Mouse (Mus musculus) testis, adult 2 months (tissue): ENCODE results near the gene Olfr1341. TPM values are rescaled to one million over a fixed set of nuclear protein-coding genes. Genes with fewer than 3 reads are reported as not detected.

ENCODE experiments used
- H3K27ac ChIP-seq: fragments of 200-500 bp; 2 replicates; pipeline ENCODE4 v1.5.1; 2012; ENCODE audit warnings: low read depth, low read length; ENCODE audit not compliant: control insufficient read depth, insufficient read depth
- H3K27me3 ChIP-seq: fragments of 200-500 bp; 2 replicates; pipeline ENCODE4 v1.6.1; 2012; ENCODE audit warnings: mild to moderate bottlenecking, low read length, moderate library complexity; ENCODE audit not compliant: control insufficient read depth, insufficient read depth
- H3K36me3 ChIP-seq: fragments of 200-500 bp; 2 replicates; pipeline ENCODE4 v1.6.1; 2012; ENCODE audit warnings: mild to moderate bottlenecking, low read length; ENCODE audit not compliant: control insufficient read depth, insufficient read depth
- H3K4me1 ChIP-seq: fragments of 200-500 bp; 2 replicates; pipeline ENCODE4 v1.6.1; 2012; ENCODE audit warnings: low read length; ENCODE audit not compliant: control insufficient read depth, insufficient read depth
- H3K4me3 ChIP-seq: fragments of 200-500 bp; 2 replicates; pipeline ENCODE4 v1.5.1; 2012; ENCODE audit warnings: low read depth, mild to moderate bottlenecking, low read length, moderate library complexity, mixed read lengths; ENCODE audit not compliant: control insufficient read depth
- CTCF ChIP-seq: fragments of 200-500 bp; IDR thresholded peaks from 2 replicates; pipeline ENCODE4 v1.5.1; 2012; ENCODE audit warnings: low read depth, mild to moderate bottlenecking, inconsistent platforms, low read length, moderate library complexity; ENCODE audit not compliant: control insufficient read depth, insufficient read depth, insufficient replicate concordance
- POLR2A ChIP-seq: fragments of 200-500 bp; IDR thresholded peaks from 2 replicates; pipeline ENCODE4 v1.6.1; 2012; ENCODE audit warnings: low read depth, mild to moderate bottlenecking, inconsistent platforms, low read length, moderate library complexity; ENCODE audit not compliant: control insufficient read depth
- polyA plus RNA-seq: library from polyadenylated mRNA; depleted of rRNA; stranded (reverse); fragments of >200 nt; gene quantifications from 2 replicates; pipeline ENCODE4 v1.2.3, GENCODE M21; 2012; rRNA removed

Olfr1341 gene
- polyA plus RNA-seq: 0.15 TPM in 1 of 2 replicates, not detected in the other

DNA sequence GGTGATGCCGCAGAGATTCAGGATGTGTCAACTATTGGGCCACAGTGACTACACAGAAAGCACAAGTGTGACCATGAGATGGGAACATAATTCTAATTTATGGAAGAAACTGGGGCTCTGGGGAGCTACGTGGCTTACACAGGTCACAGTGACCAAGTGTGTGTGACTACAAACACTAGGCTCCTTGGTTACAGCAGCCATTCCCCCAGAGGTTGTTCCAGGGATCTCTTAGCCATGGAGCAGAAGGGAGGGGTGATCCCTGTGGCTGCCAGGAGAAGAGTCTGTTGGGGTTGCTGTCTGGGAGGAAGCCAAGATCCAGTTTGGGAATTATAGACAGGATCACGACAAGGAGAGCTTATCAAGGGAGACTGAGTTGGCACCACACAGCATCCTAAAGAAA lies at the start of gene Olfr1341:
Gene Olfr1341, plus strand, starts transcription at position 301 of the 400 bp plus-strand sequence.
- Histone ChIP-seq H3K36me3 (no peaks in the 10 kb centered on the region), H3K4me3 (no peak within 1 kb of the TSS), H3K27me3 (no peaks in the 10 kb centered on the region), H3K4me1 (no peaks in the 10 kb centered on the region), H3K27ac (no peak within 1 kb of the TSS)
- TF ChIP-seq CTCF (no peak), POLR2A (no peak)

DNA sequence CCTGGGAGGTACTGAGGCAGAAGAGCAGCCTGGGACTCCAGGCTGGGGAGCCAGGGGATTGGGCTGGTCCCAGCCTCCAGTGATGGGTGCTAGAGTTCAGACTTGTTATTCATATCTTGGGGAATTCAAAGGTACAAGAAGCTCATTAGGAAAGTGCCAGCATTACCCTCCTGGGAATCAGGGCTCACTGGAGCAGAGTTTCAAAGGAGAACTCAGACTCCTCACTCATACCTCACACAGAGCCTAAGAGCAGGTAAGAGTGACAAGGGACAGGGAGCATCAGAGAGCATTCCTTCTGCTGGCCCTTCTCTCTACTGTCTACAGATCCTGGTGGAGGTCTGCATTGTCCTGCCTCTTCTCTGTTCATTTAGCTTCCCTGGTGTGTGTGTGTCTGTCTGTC lies 44.7 kb upstream of the Olfr1341 start, which contains the start of gene Olfr62:
Gene Olfr62, plus strand, starts transcription at position 301 of the 400 bp plus-strand sequence.
- no peak for TF ChIP-seq POLR2A
- no peak for TF ChIP-seq CTCF
- Histone ChIP-seq H3K4me3 (no peak within 1 kb of the TSS), H3K27me3 (no peaks in the 10 kb centered on the region), H3K4me1 (no peaks in the 10 kb centered on the region), H3K27ac (no peak within 1 kb of the TSS), H3K36me3 (no peaks in the 10 kb centered on the region)

DNA sequence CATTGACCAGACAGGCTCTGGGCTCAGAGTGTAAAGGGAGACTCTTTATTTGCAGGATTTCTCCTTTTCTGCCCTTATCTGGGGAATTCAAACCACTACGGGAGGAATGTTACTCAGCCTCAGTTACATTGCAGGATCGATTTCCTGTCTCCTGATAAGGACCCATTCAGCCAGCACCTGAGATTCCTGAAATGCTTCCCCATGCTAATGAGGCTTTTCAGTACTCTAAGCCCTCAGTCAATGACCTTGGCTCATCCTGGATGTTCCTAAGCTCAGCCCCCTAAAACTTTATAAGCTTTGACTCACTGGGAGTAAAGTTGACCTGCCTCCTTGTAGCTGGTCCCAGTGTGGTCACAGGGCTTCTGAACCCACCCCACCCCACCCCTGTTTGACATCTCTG lies 16.2 kb upstream of the Olfr1341 start:
- Histone ChIP-seq H3K4me1 (no peaks in the 10 kb centered on the region), H3K4me3 (no peak overlapping the region), H3K36me3 (no peaks in the 10 kb centered on the region), H3K27ac (no peak overlapping the region), H3K27me3 (no peaks in the 10 kb centered on the region)
- no peak for TF ChIP-seq POLR2A
- no peak for TF ChIP-seq CTCF

DNA sequence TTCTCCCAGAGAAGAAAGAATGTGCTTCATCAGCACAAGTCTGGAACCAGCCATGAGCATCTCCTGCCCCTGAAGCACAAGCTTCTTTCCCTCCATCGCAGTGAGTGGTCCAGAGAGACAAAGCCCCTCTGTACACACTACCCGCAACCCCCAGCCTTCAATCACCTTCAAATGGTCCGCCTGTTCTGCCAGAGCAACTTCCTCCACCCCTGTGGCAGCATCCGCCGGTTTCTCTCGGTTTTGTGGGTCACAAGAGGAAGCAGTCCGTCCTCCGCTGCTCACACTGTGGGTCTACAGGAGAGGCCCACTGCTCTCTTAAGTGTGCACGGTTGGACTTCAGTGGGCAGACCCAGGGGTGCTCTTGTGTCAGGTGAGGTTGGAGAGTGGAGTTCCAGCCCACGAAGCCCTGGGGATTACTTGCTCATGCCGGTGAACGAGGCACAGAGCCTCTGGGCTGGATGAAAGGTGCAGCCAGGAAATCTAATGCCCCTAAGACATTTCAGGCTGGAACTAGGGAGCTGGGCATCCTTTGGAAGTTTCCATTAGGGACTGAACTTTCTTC lies 10.8 kb upstream of the Olfr1341 start, which contains the start of gene Olfr1342:
Gene Olfr1342, minus strand, starts transcription at position 345 of the 562 bp plus-strand sequence.
- no peak for TF ChIP-seq CTCF
- TF ChIP-seq POLR2A: no peak
- Histone ChIP-seq H3K27ac (no peak within 1 kb of the TSS), H3K27me3 (no peaks in the 10 kb centered on the region), H3K4me1 (peaks cover 6% of the 10 kb centered on the region), H3K36me3 (no peaks in the 10 kb centered on the region), H3K4me3 (no peak within 1 kb of the TSS)

DNA sequence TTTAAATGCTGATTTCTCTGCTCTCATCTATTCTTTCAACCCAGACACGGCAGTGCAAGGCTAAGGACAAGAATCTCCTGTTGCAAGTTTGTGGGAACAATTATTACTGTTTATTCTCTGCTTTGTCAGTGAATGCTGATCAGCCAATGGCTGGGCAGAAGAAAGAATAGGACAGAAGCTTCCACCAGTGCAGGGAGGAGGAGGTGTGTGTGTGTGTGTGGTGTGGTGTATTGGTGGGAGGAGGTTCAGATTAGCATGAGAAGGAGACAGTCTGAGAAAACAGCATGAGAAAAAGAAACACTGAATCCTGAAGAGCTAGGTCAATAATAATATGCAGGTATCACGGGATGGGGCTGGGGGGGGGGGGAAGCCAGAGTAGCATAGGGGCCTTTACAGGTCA lies 9.5 kb upstream of the Olfr1341 start:
- H3K27me3 ChIP-seq: no peaks in the 10 kb centered on the region
- no peak overlapping the region for H3K27ac ChIP-seq
- no peaks in the 10 kb centered on the region for H3K36me3 ChIP-seq
- no peak overlapping the region for H3K4me3 ChIP-seq
- peaks cover 6% of the 10 kb centered on the region for H3K4me1 ChIP-seq
- no peak for TF ChIP-seq CTCF
- no peak for TF ChIP-seq POLR2A

DNA sequence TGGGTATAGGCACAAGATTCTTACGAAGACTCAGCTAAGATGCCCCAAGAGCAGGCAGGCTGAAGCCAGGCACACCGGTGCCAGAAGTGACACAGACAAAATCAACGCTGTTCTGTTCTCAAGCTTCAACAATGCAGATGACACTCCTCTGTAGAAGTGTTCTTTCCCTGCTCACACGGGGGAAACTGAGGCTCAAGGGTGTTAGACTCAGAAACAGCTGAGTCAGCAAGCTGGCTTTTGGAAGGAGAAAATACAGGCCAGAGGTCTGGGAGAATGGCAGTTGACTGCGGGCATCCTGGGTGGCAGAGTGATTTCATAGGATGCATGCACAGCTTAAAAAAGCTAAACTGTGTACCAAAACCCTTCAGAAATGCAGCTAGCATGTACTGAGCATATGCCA lies 4.8 kb downstream of the Olfr1341 start:
- H3K36me3 ChIP-seq: no peaks in the 10 kb centered on the region

DNA sequence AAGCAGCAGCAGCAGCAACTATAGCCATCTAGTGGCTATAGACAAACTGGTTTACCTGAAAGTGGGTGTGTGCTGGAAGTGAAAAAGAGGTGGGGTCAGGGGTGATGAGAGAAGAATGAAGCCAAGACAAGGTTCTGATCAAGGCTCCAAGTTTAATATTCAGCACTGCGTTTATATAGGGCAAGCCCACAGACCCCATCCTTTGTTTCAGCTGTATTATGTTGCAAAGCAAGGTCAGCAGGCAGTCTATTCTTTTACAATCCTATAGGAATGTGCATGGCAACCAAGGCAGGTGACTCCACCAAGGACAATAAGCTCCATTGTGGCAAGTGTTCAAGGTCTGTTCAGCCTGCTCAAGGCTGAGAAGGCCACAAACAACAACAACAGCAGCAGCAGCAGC lies 8.3 kb downstream of the Olfr1341 start:
- Histone ChIP-seq H3K4me1 (no peaks in the 10 kb centered on the region), H3K27me3 (no peaks in the 10 kb centered on the region), H3K36me3 (no peaks in the 10 kb centered on the region), H3K4me3 (no peak overlapping the region), H3K27ac (no peak overlapping the region)
- no peak for TF ChIP-seq CTCF

More for the DNA sequence above, 4.8 kb downstream of the Olfr1341 start:
- Histone ChIP-seq H3K27me3 (no peaks in the 10 kb centered on the region), H3K4me1 (no peaks in the 10 kb centered on the region), H3K27ac (no peak overlapping the region), H3K4me3 (no peak overlapping the region)
- no peak for TF ChIP-seq POLR2A
- TF ChIP-seq CTCF: no peak
